Mouse (Mus musculus) CH12.LX (cell line): ENCODE results near the gene Bicdl2. TPM values are rescaled to one million over a fixed set of nuclear protein-coding genes. Genes with fewer than 3 reads are reported as not detected.

Experiments used
- DNase-seq: peaks from one replicate; pipeline ENCODE4 v3.0.0-alpha.2; 2013; ENCODE audit errors: extremely low read depth
- H3K27ac ChIP-seq: 2 replicates; pipeline ENCODE4 v1.5.1; 2012; ENCODE audit warnings: low read depth, mild to moderate bottlenecking, control low read depth, moderate library complexity; ENCODE audit not compliant: insufficient read depth
- H3K27me3 ChIP-seq: replicated peaks from 2 replicates; pipeline ENCODE3; 2012; ENCODE audit warnings: inconsistent platforms
- H3K36me3 ChIP-seq, 2 experiments: replicated peaks in 1 of 2; 2 replicates each; pipeline versions ENCODE3 to v1.6.1; 2012; ENCODE audit warnings: inconsistent platforms in 1 of 2, low read length in 1 of 2, mild to moderate bottlenecking in 1 of 2, mixed read lengths in 1 of 2, moderate library complexity in 1 of 2; ENCODE audit not compliant: control insufficient read depth in 1 of 2, insufficient read depth in 1 of 2
- H3K4me1 ChIP-seq, 2 experiments: 2 replicates each; pipeline ENCODE4 v1.6.1; 2012; ENCODE audit warnings: inconsistent platforms in 1 of 2, moderate library complexity in 1 of 2; ENCODE audit not compliant: insufficient read depth in 2 of 2, control insufficient read depth in 1 of 2
- H3K4me2 ChIP-seq: 2 replicates; pipeline ENCODE4 v1.6.1; 2012; ENCODE audit warnings: low read depth, mild to moderate bottlenecking, control low read depth; ENCODE audit not compliant: poor library complexity, insufficient read depth, severe bottlenecking
- H3K4me3 ChIP-seq, 3 experiments: fragments of 150-350 bp in 1 of 3; sonication (generic) in 1 of 3; replicated peaks in 1 of 3; 2 replicates each; pipeline versions ENCODE3 to v1.5.1; 2011 to 2012; ENCODE audit warnings: low read depth in 2 of 3, low read length in 2 of 3, mild to moderate bottlenecking in 2 of 3, moderate library complexity in 2 of 3, control low read depth in 1 of 3, improper control_type of control experiment in 1 of 3, inconsistent platforms in 1 of 3, mixed read lengths in 1 of 3; ENCODE audit not compliant: poor library complexity in 1 of 3
- H3K79me2 ChIP-seq: replicated peaks from 2 replicates; pipeline ENCODE4 v1.6.1; 2012; ENCODE audit warnings: mild to moderate bottlenecking, moderate library complexity; ENCODE audit not compliant: control insufficient read depth, poor library complexity, insufficient read depth, severe bottlenecking; ENCODE audit errors: extremely low read depth
- H3K9ac ChIP-seq: 2 replicates; pipeline ENCODE4 v1.6.1; 2012; ENCODE audit warnings: low read depth, mild to moderate bottlenecking, control low read depth, moderate library complexity; ENCODE audit not compliant: insufficient read depth
- H3K9me3 ChIP-seq: replicated peaks from 2 replicates; pipeline ENCODE3; 2012; ENCODE audit warnings: low read length, inconsistent platforms, mixed read lengths
- CHD1 ChIP-seq: IDR thresholded peaks from 2 replicates; pipeline ENCODE4 v1.6.1; 2012; ENCODE audit warnings: low read depth, low read length, improper control_type of control experiment, inconsistent platforms
- CHD2 ChIP-seq: IDR thresholded peaks from 2 replicates; pipeline ENCODE4 v1.6.1; 2011; ENCODE audit warnings: low read length, improper control_type of control experiment
- E2F4 ChIP-seq: IDR thresholded peaks from 2 replicates; pipeline ENCODE4 v1.6.1; 2011; ENCODE audit warnings: low read depth, low read length, improper control_type of control experiment; ENCODE audit not compliant: insufficient replicate concordance
- ELF1 ChIP-seq: IDR thresholded peaks from 2 replicates; pipeline ENCODE4 v1.6.1; 2014; ENCODE audit warnings: low read depth, mild to moderate bottlenecking, inconsistent platforms, low read length, improper control_type of control experiment
- EP300 ChIP-seq: IDR thresholded peaks from 2 replicates; pipeline ENCODE4 v1.6.1; 2011; ENCODE audit warnings: low read length, improper control_type of control experiment
- GABPA ChIP-seq: IDR thresholded peaks from 2 replicates; pipeline ENCODE4 v1.6.1; 2012; ENCODE audit warnings: low read depth, low read length, improper control_type of control experiment, inconsistent platforms; ENCODE audit not compliant: insufficient replicate concordance
- IRF4 ChIP-seq: IDR thresholded peaks from 2 replicates; pipeline ENCODE4 v1.6.1; 2014; ENCODE audit warnings: low read depth, mild to moderate bottlenecking, inconsistent platforms, low read length, improper control_type of control experiment
- MAFK ChIP-seq: IDR thresholded peaks from 2 replicates; pipeline ENCODE4 v1.6.1; 2011; ENCODE audit warnings: low read length, improper control_type of control experiment; ENCODE audit not compliant: insufficient replicate concordance
- MAX ChIP-seq: IDR thresholded peaks from 2 replicates; pipeline ENCODE4 v1.6.1; 2011; ENCODE audit warnings: low read length, improper control_type of control experiment
- MEF2A ChIP-seq: IDR thresholded peaks from 2 replicates; pipeline ENCODE4 v1.6.1; 2014; ENCODE audit warnings: low read depth, mild to moderate bottlenecking, inconsistent platforms, low read length, improper control_type of control experiment, borderline replicate concordance
- PAX5 ChIP-seq: IDR thresholded peaks from 2 replicates; pipeline ENCODE4 v1.6.1; 2012; ENCODE audit warnings: low read length, inconsistent platforms, mixed read lengths
- POLR2A ChIP-seq: IDR thresholded peaks from 2 replicates; pipeline ENCODE4 v1.6.1; 2011; ENCODE audit warnings: low read depth, mild to moderate bottlenecking, improper control_type of control experiment, low read length
- TCF12 ChIP-seq: IDR thresholded peaks from 2 replicates; pipeline ENCODE4 v1.6.1; 2014; ENCODE audit warnings: low read depth, mild to moderate bottlenecking, inconsistent platforms, low read length, improper control_type of control experiment
- USF1 ChIP-seq: IDR thresholded peaks from 2 replicates; pipeline ENCODE4 v1.6.1; 2014; ENCODE audit warnings: low read depth, mild to moderate bottlenecking, inconsistent platforms, low read length, improper control_type of control experiment
- USF2 ChIP-seq: conservative IDR thresholded peaks from 2 replicates; pipeline ENCODE4 v1.6.1; 2011; ENCODE audit warnings: low read depth, low read length, improper control_type of control experiment
- ZKSCAN1 ChIP-seq: IDR thresholded peaks from 2 replicates; pipeline ENCODE4 v1.6.1; 2012; ENCODE audit warnings: low read depth, inconsistent platforms, low read length, improper control_type of control experiment, borderline replicate concordance
- ZNF384 ChIP-seq: IDR thresholded peaks from 2 replicates; pipeline ENCODE4 v1.6.1; 2012; ENCODE audit warnings: low read depth, low read length, improper control_type of control experiment, inconsistent platforms
- dilution Hi-C: fragments of 300-500 bp; cut with MboI; formaldehyde crosslinking; loops from 2 replicates; pipeline ENCODE4 v1.14.3; 2020; ENCODE audit warnings: low sequenced_read_pairs; ENCODE audit not compliant: extremely low pct_unique_long_range_greater_than_20kb, extremely low pct_ligation_motif_present
- in situ Hi-C: fragments of 300-500 bp; cut with MboI; formaldehyde crosslinking; loops from 3 replicates; pipeline ENCODE4 v1.14.3; 2019; ENCODE audit warnings: low sequenced_read_pairs, low pct_ligation_motif_present, low pct_unique_long_range_greater_than_20kb, mixed read lengths
- polyA plus RNA-seq: library from polyadenylated mRNA; unstranded; fragments of >175 nt; gene quantifications from 2 replicates; pipeline ENCODE4 v1.2.1, GENCODE M21; 2012; ENCODE audit warnings: low read depth; ENCODE audit not compliant: insufficient read length
- total RNA-seq, 2 experiments: library from RNA; depleted of rRNA; stranded (reverse); fragments of 300-350 nt in 1 of 2; fragments of >200 nt in 1 of 2; gene quantifications; 2 replicates each; pipeline ENCODE4 v1.2.3; 2012 to 2014

Gene Bicdl2
- total and polyA plus RNA-seq, 3 experiments, result not detected

- DNase-seq, result no peak
- Histone ChIP-seq H3K4me3 (no peak overlapping the region), H3K9me3 (no peaks in the 10 kb centered on the region), H3K79me2 (no peaks in the 10 kb centered on the region), H3K36me3 (no peaks in the 10 kb centered on the region), H3K4me1 (peaks cover 18 to 28% of the 10 kb centered on the region in 2 experiments), H3K27me3 (peaks cover 90% of the 10 kb centered on the region), H3K27ac (no peak overlapping the region), H3K9ac (no peak overlapping the region), H3K4me2 (no peak overlapping the region)
- dilution Hi-C loops, result no loop called here
- no peak for TF ChIP-seq POLR2A
- no peak for TF ChIP-seq USF2
- no peak for TF ChIP-seq IRF4
- TF ChIP-seq USF1, result no peak
- no peak for TF ChIP-seq TCF12
- no peak for TF ChIP-seq ZKSCAN1
- no peak for TF ChIP-seq PAX5
- TF ChIP-seq ELF1, result no peak
- TF ChIP-seq MAFK, result no peak
- no peak for TF ChIP-seq E2F4
- no peak for TF ChIP-seq MEF2A
- in situ Hi-C loops, result no loop called here
These were observed 20.8 kb downstream of the Bicdl2 start for GRCm38 (mm10) chr17:23681086-23681485.

DNA sequence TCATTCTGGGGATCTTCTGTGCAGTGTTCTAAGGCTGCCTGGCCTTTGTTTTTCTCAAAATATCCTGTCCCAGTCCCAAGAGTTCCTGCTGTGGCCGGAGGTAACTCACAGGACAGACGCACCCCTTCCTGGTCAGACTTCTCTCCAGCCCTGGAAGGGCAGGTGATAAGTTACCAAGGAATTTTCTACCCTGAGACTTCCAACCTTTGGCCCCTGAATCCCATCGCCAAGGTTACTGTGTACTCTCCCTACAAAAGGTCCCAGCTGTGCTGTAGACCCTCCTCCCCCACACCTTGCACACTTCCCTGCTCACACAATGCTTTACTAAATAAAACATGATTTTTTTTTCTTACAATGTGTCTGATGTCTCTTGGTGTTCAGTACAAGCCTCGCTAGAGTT, 21.8 kb downstream of the Bicdl2 start:
- in situ Hi-C loops, result no loop called here
- no peak overlapping the region for H3K4me2 ChIP-seq
- H3K27me3 ChIP-seq, result peaks cover 82% of the 10 kb centered on the region
- H3K4me3 ChIP-seq, result no peak overlapping the region
- no peak for DNase-seq
- dilution Hi-C loops, result no loop called here
- TF ChIP-seq ZKSCAN1, result no peak
- no peak for TF ChIP-seq EP300
- TF ChIP-seq CHD1, result no peak
- TF ChIP-seq CHD2, result no peak
- no peak for TF ChIP-seq E2F4
- TF ChIP-seq MAX, result no peak
- no peak for TF ChIP-seq USF2
- no peak for TF ChIP-seq GABPA
- TF ChIP-seq IRF4, result no peak
- no peak for TF ChIP-seq ZNF384
- no peak for TF ChIP-seq MAFK
- H3K36me3 ChIP-seq, result no peaks in the 10 kb centered on the region
- no peaks in the 10 kb centered on the region for H3K79me2 ChIP-seq
- H3K4me1 ChIP-seq, result peaks cover 12 to 18% of the 10 kb centered on the region in 2 experiments; a peak in 3 of 4 replicates
- H3K9ac ChIP-seq, result no peak overlapping the region
- no peaks in the 10 kb centered on the region for H3K9me3 ChIP-seq
- no peak overlapping the region for H3K27ac ChIP-seq
